Mouse (Mus musculus) intestine, postnatal 0 days (tissue): ENCODE measurements around the gene Igfbp6. TPM values are rescaled to one million over a fixed set of nuclear protein-coding genes. Genes with fewer than 3 reads are reported as not detected.
A peak's percentile ranks its signal among the peaks of the same experiment; 100 is the strongest.

ENCODE experiments used
- ATAC-seq: fragments of 200-750 bp; cut with Nextera tagmentation; 2 replicates; pipeline ENCODE4 v1.8.0; 2017; ENCODE audit warnings: mild to moderate bottlenecking, moderate TSS enrichment, moderate library complexity
- H3K27ac ChIP-seq: fragments of 300-500 bp; sonication (generic); 2 replicates; pipeline ENCODE4 v1.5.1; 2014; ENCODE audit warnings: mild to moderate bottlenecking, low read depth, low read length, moderate library complexity
- H3K27me3 ChIP-seq: fragments of 300-500 bp; sonication (generic); replicated peaks from 2 replicates; pipeline ENCODE4 v1.6.1; 2014; ENCODE audit warnings: low read length, mixed read lengths; ENCODE audit not compliant: control insufficient read depth, insufficient read depth
- H3K36me3 ChIP-seq: fragments of 300-500 bp; sonication (generic); 2 replicates; pipeline ENCODE4 v1.6.1; 2014; ENCODE audit warnings: mild to moderate bottlenecking, moderate library complexity; ENCODE audit not compliant: control insufficient read depth, insufficient read depth
- H3K4me1 ChIP-seq: fragments of 300-500 bp; sonication (generic); replicated peaks from 2 replicates; pipeline ENCODE4 v1.6.1; 2014; ENCODE audit warnings: antibody characterized with exemption, low read length, mixed read lengths; ENCODE audit not compliant: control insufficient read depth, insufficient read depth
- H3K4me2 ChIP-seq: fragments of 300-500 bp; sonication (generic); replicated peaks from 2 replicates; pipeline ENCODE4 v1.6.1; 2014; ENCODE audit warnings: low read depth, mild to moderate bottlenecking, moderate library complexity
- H3K4me3 ChIP-seq: fragments of 300-500 bp; sonication (generic); 2 replicates; pipeline ENCODE4 v1.5.1; 2014; ENCODE audit warnings: low read depth, low read length
- H3K9ac ChIP-seq: fragments of 300-500 bp; sonication (generic); 2 replicates; pipeline ENCODE4 v1.6.1; 2014; ENCODE audit warnings: mild to moderate bottlenecking, low read depth, low read length
- H3K9me3 ChIP-seq: fragments of 300-500 bp; sonication (generic); 2 replicates; pipeline ENCODE4 v1.6.1; 2016; ENCODE audit warnings: mixed run types; ENCODE audit not compliant: control insufficient read depth
- CTCF ChIP-seq: sonication (generic); IDR thresholded peaks from 2 replicates; pipeline ENCODE4 v1.5.1; 2016; ENCODE audit warnings: low read depth, mild to moderate bottlenecking, control low read depth, antibody characterized with exemption, moderate library complexity
- WGBS: fragments of 180-500 bp; shearing (Covaris S2); extraction: QIAGEN DNeasy Blood & Tissue Kit; methylation state at CpG from one replicate; pipeline ENCODE4 v1.1.7; 2014; 5-methylcytosine and 5-hydroxymethylcytosine counted together
- polyA plus RNA-seq: library from polyadenylated mRNA; unstranded; fragments of >200 nt; fragmentation: Nextera tagmentation; extraction: Ambion mirVana; gene quantifications from 2 replicates; pipeline ENCODE4 v1.2.1, GENCODE M21; 2015

Gene Igfbp6
- polyA plus RNA-seq, 1 experiment from 2014 or later, result 27.8 TPM

DNA sequence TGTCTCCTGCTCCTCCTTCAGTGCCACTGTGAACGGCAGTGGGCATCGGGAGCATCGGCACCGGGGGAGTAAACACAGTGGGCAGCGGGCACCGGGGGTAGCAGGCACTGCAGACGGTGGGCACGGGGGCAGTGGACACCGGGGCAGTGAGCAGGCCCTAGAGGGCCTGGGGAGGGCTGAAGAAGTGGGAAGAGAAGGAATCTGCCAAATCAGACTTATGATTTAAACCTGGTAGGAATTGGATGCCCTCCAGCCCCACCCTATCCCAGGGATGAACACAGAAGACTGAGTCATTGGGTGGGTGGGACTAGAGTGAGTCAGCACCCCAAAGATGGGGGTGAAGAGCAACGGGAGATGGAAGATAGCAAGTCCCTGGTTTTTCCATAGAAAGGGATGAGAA lies 1.2 kb downstream of the Igfbp6 start:
- H3K4me3 ChIP-seq, result no peak overlapping the region
- H3K9ac ChIP-seq, result no peak overlapping the region
- no peak overlapping the region for H3K4me2 ChIP-seq
- 0 out of 2 replicates have a peak, but pooled peaks cover 6% of the 10 kb centered on the region for H3K27me3 ChIP-seq
- H3K9me3 ChIP-seq, result no peaks in the 10 kb centered on the region
- no peaks in the 10 kb centered on the region; the same call in 1 of the 2 replicates for H3K36me3 ChIP-seq
- no peaks in the 10 kb centered on the region for H3K4me1 ChIP-seq
- H3K27ac ChIP-seq, result no peak overlapping the region
- 82% methylated on average over 10 of the region's 10 CpGs for WGBS
- no peak for ATAC-seq
- TF ChIP-seq CTCF, result no peak

DNA sequence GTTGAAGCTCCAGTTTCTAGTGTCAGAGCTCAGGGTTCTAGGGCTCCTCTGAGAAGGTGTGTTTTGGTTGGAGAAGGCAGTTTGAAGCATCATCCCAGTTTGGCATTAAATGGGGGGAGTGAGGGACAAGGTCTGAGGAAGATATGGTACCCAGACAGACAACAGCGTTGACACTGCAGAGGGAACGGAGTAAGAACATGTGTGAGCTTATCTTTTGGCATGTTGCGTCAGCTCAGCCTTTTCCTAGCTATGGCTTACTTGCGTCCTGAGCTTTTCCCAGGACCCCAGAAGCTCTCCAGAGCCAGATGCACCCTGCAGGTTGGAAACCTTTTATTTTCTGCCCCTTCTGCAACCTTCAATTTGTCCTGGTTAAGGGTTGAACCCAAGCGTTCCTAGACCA lies 1.9 kb downstream of the Igfbp6 start:
- H3K4me2 ChIP-seq, result no peak overlapping the region
- H3K9me3 ChIP-seq, result no peaks in the 10 kb centered on the region
- no peak overlapping the region for H3K9ac ChIP-seq
- 0 out of 2 replicates have a peak, but pooled peaks cover 6% of the 10 kb centered on the region for H3K27me3 ChIP-seq
- no peak overlapping the region for H3K4me3 ChIP-seq
- H3K36me3 ChIP-seq, result no peaks in the 10 kb centered on the region; the same call in 1 of the 2 replicates
- 84% methylated on average over 5 of the region's 5 CpGs for WGBS
- no peak overlapping the region for H3K27ac ChIP-seq
- ATAC-seq, result no peak
- H3K4me1 ChIP-seq, result no peaks in the 10 kb centered on the region
- TF ChIP-seq CTCF, result no peak

GRCm38 (mm10) chr15:102146882-102147281 lies 2.7 kb downstream of the Igfbp6 start:
- 3% methylated on average over 1 of the region's 1 CpGs for WGBS
- no peaks in the 10 kb centered on the region; the same call in 1 of the 2 replicates for H3K36me3 ChIP-seq
- H3K4me2 ChIP-seq, result no peak overlapping the region
- 0 out of 2 replicates have a peak, but pooled peaks cover 6% of the 10 kb centered on the region for H3K27me3 ChIP-seq
- no peak overlapping the region for H3K9ac ChIP-seq
- no peak overlapping the region for H3K4me3 ChIP-seq
- no peaks in the 10 kb centered on the region for H3K9me3 ChIP-seq
- peak; percentile 89 for TF ChIP-seq CTCF
- ATAC-seq, result no peak
- no peaks in the 10 kb centered on the region for H3K4me1 ChIP-seq
- H3K27ac ChIP-seq, result no peak overlapping the region

- no peak for ATAC-seq
These were observed 3.7 kb downstream of the Igfbp6 start for GRCm38 (mm10) chr15:102147674-102148402.

DNA sequence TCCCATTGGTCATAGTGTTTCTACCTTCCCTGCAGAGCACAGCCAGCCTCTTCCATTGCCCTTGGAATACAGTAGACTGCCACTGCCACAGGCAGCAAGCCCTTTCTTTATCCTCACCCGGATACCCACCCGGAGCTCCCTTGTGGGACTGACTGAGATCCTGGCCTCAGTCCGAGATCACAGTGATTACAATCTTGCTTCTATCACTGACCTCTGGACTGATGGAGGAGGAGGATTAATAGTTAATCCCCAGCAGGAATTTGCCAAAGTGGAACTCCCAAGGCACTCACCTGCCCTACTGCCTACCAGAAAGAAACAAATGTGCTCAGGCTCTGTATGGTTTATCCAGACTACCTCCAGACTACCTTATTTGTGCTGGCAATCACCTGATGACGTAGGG lies 5.4 kb downstream of the Igfbp6 start:
- WGBS, result 52% methylated on average over 4 of the region's 4 CpGs
- Histone ChIP-seq H3K27me3 (0 out of 2 replicates have a peak, but pooled peaks cover 2% of the 10 kb centered on the region), H3K9ac (no peak overlapping the region), H3K9me3 (no peaks in the 10 kb centered on the region), H3K27ac (peak overlapping the region; percentile 88), H3K4me3 (no peak overlapping the region), H3K4me1 (no peaks in the 10 kb centered on the region), H3K36me3 (no peaks in the 10 kb centered on the region; the same call in 1 of the 2 replicates), H3K4me2 (no peak overlapping the region)
- no peak for ATAC-seq
- no peak for TF ChIP-seq CTCF

More at GRCm38 (mm10) chr15:102147674-102148402, 3.7 kb downstream of the Igfbp6 start:
- Histone ChIP-seq H3K36me3 (no peaks in the 10 kb centered on the region; the same call in 1 of the 2 replicates), H3K27me3 (0 out of 2 replicates have a peak, but pooled peaks cover 6% of the 10 kb centered on the region), H3K4me3 (no peak overlapping the region), H3K27ac (no peak overlapping the region), H3K9me3 (no peaks in the 10 kb centered on the region), H3K4me2 (no peak overlapping the region), H3K4me1 (no peaks in the 10 kb centered on the region), H3K9ac (no peak overlapping the region)
- WGBS, result 68% methylated on average over 16 of the region's 16 CpGs
- TF ChIP-seq CTCF, result no peak

DNA sequence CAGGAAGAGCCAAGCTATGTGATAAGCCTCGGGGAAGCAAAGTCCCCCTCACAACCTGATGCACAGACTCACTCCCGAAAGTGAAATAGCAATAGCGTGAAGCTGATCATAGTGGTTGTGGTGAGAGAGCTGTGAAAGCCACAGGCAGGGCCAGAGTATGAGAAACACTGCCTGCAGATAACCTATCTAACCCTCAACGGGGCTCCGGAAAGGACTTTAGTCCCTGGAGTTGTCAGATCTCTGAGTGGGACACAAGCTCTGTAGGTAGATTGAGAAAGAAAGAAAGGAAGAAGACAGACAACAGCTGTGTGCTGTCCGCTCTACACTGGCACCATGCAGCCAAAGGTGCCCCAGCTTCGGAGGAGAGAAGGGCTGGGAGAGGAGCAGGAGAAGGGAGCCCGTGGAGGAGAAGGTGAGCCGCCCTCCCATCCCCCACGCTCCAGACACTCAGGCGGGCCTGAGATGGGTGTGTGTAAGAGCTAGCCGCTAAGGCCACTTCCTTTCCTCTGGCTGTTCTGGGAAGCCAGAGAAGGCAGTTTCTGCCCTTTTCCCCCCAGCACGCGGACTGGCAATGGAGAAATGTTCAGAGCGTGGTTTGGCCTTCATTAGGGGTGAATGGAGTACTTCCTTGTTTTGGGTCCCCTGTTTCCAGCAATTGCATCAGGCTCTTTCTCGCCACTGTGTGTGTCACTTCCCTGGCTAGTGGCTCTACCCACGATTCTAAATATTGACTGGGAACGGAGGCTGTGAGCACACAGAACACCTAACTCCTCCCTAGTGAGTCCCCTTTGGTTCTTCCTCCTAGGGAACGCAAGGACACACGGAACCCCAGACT lies 6.4 kb downstream of the Igfbp6 start, which contains the start of gene Soat2:
Gene Soat2, plus strand, starts transcription at position 226 of the 835 bp plus-strand sequence.
- Histone ChIP-seq H3K4me1 (no peaks in the 10 kb centered on the region), H3K9me3 (no peaks in the 10 kb centered on the region), H3K9ac (peak within 1 kb of the TSS; percentile 49; the same call in 1 of the 2 replicates), H3K4me2 (peak within 1 kb of the TSS; percentile 61), H3K27ac (peak within 1 kb of the TSS; percentile 88), H3K27me3 (0 out of 2 replicates have a peak, but pooled peaks cover 2% of the 10 kb centered on the region), H3K36me3 (no peaks in the 10 kb centered on the region; the same call in 1 of the 2 replicates), H3K4me3 (peak within 1 kb of the TSS; percentile 22)
- 20% methylated on average over 20 of the region's 20 CpGs for WGBS
- ATAC-seq, result peak; percentile 73
- no peak for TF ChIP-seq CTCF
